Mouse (Mus musculus) layer of hippocampus, adult 18-20 months (tissue): Measurements from ENCODE around the gene Brd1. TPM values are rescaled to one million over a fixed set of nuclear protein-coding genes. Genes with fewer than 3 reads are reported as not detected.
"Not testable (repeated sequence)": the region's sequence is repeated elsewhere in the genome, so short reads cannot be mapped to it uniquely, and the experiment has no call there.

ENCODE experiments used
- DNase-seq, 2 experiments: peaks; one replicate each; pipeline ENCODE4 v3.0.0; 2022; ENCODE audit warnings: low spot score in 2 of 2
- long read RNA-seq: library from polyadenylated mRNA; stranded (forward); transcript quantifications from one replicate; pipeline ENCODE4 v2.0.0, GENCODE M21; 2021
- total RNA-seq, 2 experiments: library from RNA; stranded (reverse); gene quantifications; 2 replicates each; pipeline ENCODE4 v1.2.3; 2021

Brd1 gene
- 10 to 100 TPM; 55.0 to 58.8 TPM for total RNA-seq
- long read RNA-seq, full-length matches to known transcripts = 14 of 82 reads
- long read RNA-seq, partial matches to known transcripts = 34 of 82 reads
- long read RNA-seq, other reads (novel, unspliced or antisense) = 34 of 82 reads

GRCm38 (mm10) chr15:88733834-88734571, at the start of gene Brd1:
Brd1 (minus strand) TSS chr15:88734233.
- DNase-seq = peak; percentile 74 to 82

- not testable (repeated sequence) for DNase-seq
Observed at GRCm38 (mm10) chr15:88774630-88775029, 40.6 kb upstream of the Brd1 start.

GRCm38 (mm10) chr15:88768537-88768936, 34.5 kb upstream of the Brd1 start:
- no peak for DNase-seq

- not testable (repeated sequence) for DNase-seq
Observed at GRCm38 (mm10) chr15:88766139-88766538, 32.1 kb upstream of the Brd1 start.

GRCm38 (mm10) chr15:88761551-88761950, 27.5 kb upstream of the Brd1 start:
- DNase-seq = no peak

GRCm38 (mm10) chr15:88758061-88758460, 24.0 kb upstream of the Brd1 start:
- no peak for DNase-seq

GRCm38 (mm10) chr15:88755761-88756160, 21.7 kb upstream of the Brd1 start:
- no peak for DNase-seq

GRCm38 (mm10) chr15:88754896-88755295, 20.9 kb upstream of the Brd1 start:
- DNase-seq = no peak

- no peak for DNase-seq
Observed at GRCm38 (mm10) chr15:88752403-88752733, 18.3 kb upstream of the Brd1 start.

- peak in 1 of 2 experiments; percentile 26 for DNase-seq
Observed at GRCm38 (mm10) chr15:88751564-88752402, 17.8 kb upstream of the Brd1 start, which contains the start of gene Zbed4. Zbed4 (plus strand) TSS chr15:88751660.

GRCm38 (mm10) chr15:88750677-88751563, 16.9 kb upstream of the Brd1 start:
- DNase-seq = peak; percentile 99

- no peak for DNase-seq
Observed at GRCm38 (mm10) chr15:88750032-88750431, 16.0 kb upstream of the Brd1 start.

GRCm38 (mm10) chr15:88749617-88750016, 15.6 kb upstream of the Brd1 start:
- DNase-seq = not testable (repeated sequence)

GRCm38 (mm10) chr15:88745926-88746325, 11.9 kb upstream of the Brd1 start:
- no peak for DNase-seq

- DNase-seq = no peak
Observed at GRCm38 (mm10) chr15:88745347-88745746, 11.3 kb upstream of the Brd1 start.

- not testable (repeated sequence) for DNase-seq
Observed at GRCm38 (mm10) chr15:88743371-88743770, 9.3 kb upstream of the Brd1 start.

GRCm38 (mm10) chr15:88741366-88741765, 7.3 kb upstream of the Brd1 start:
- DNase-seq = no peak

- DNase-seq = no peak
Observed at GRCm38 (mm10) chr15:88738466-88738865, 4.4 kb upstream of the Brd1 start.

GRCm38 (mm10) chr15:88736166-88736565, 2.1 kb upstream of the Brd1 start:
- DNase-seq = no peak

GRCm38 (mm10) chr15:88733041-88733751, 837 bp downstream of the Brd1 start:
- peak; percentile 32 to 64 for DNase-seq
